Mouse (Mus musculus): ENCODE results near the gene 4930415O20Rik. TPM values are rescaled to one million over a fixed set of nuclear protein-coding genes. Genes with fewer than 3 reads are reported as not detected.

4930415O20Rik gene
- polyA plus RNA-seq, 1 experiment = 0.09 TPM

GRCm38 (mm10) chr15:98595049-98595448 is 24.2 kb downstream of the 4930415O20Rik start:
- Histone ChIP-seq H3K36me3 (ENCODE audit: control insufficient read depth, insufficient read depth) (peaks cover 73% of the 10 kb centered on the region), H3K4me3 (ENCODE audit: insufficient read depth, poor library complexity, severe bottlenecking) (no peak overlapping the region), H3K27me3 (ENCODE audit: control insufficient read depth, insufficient read depth, insufficient read length) (no peaks in the 10 kb centered on the region), H3ac (ENCODE audit: control insufficient read depth, insufficient read length, low read depth) (no peak overlapping the region), H3K79me3 (ENCODE audit: low read depth) (no peaks in the 10 kb centered on the region), H3K79me2 (ENCODE audit: control insufficient read depth, insufficient read depth) (peaks cover 7% of the 10 kb centered on the region)
- TF ChIP-seq CEBPB (IDR thresholded peaks at IDR 0.05; ENCODE audit: low read depth) (no peak), MYOG (IDR thresholded peaks at IDR 0.05; ENCODE audit: control insufficient read depth, extremely low read depth, insufficient read length) (no peak), USF1 (IDR thresholded peaks at IDR 0.05; ENCODE audit: low read depth) (no peak), MAX (IDR thresholded peaks at IDR 0.05) (no peak), FOSL1 (IDR thresholded peaks at IDR 0.05; ENCODE audit: insufficient read depth, low read length, poor library complexity, severe bottlenecking) (no peak), MYOD1 (IDR thresholded peaks at IDR 0.05; ENCODE audit: control insufficient read depth, insufficient read length, low read depth) (no peak), CTCF (IDR thresholded peaks at IDR 0.05; ENCODE audit: control insufficient read depth, insufficient read depth, insufficient read length) (no peak)

GRCm38 (mm10) chr15:98596609-98597008 is 25.8 kb downstream of the 4930415O20Rik start:
- H3ac ChIP-seq (ENCODE audit: control insufficient read depth, insufficient read length, low read depth) = no peak overlapping the region
- H3K27me3 ChIP-seq (ENCODE audit: control insufficient read depth, insufficient read depth, insufficient read length) = no peaks in the 10 kb centered on the region
- peaks cover 22% of the 10 kb centered on the region for H3K79me2 ChIP-seq (ENCODE audit: control insufficient read depth, insufficient read depth)
- no peak overlapping the region for H3K4me3 ChIP-seq (ENCODE audit: insufficient read depth, poor library complexity, severe bottlenecking)
- peaks cover 74% of the 10 kb centered on the region for H3K36me3 ChIP-seq (ENCODE audit: control insufficient read depth, insufficient read depth)
- H3K79me3 ChIP-seq (ENCODE audit: low read depth) = peaks cover 4% of the 10 kb centered on the region
- TF ChIP-seq MYOG (IDR thresholded peaks at IDR 0.05; ENCODE audit: control insufficient read depth, extremely low read depth, insufficient read length) (no peak), MYOD1 (IDR thresholded peaks at IDR 0.05; ENCODE audit: control insufficient read depth, insufficient read length, low read depth) (no peak), CEBPB (IDR thresholded peaks at IDR 0.05; ENCODE audit: low read depth) (no peak), MAX (IDR thresholded peaks at IDR 0.05) (no peak), FOSL1 (IDR thresholded peaks at IDR 0.05; ENCODE audit: insufficient read depth, low read length, poor library complexity, severe bottlenecking) (no peak), CTCF (IDR thresholded peaks at IDR 0.05; ENCODE audit: control insufficient read depth, insufficient read depth, insufficient read length) (no peak), USF1 (IDR thresholded peaks at IDR 0.05; ENCODE audit: low read depth) (no peak)

- no peak for TF ChIP-seq CEBPB (IDR thresholded peaks at IDR 0.05; ENCODE audit: low read depth)
- TF ChIP-seq FOSL1 (IDR thresholded peaks at IDR 0.05; ENCODE audit: insufficient read depth, low read length, poor library complexity, severe bottlenecking) = no peak
- no peak for TF ChIP-seq MYOG (IDR thresholded peaks at IDR 0.05; ENCODE audit: control insufficient read depth, extremely low read depth, insufficient read length)
- TF ChIP-seq USF1 (IDR thresholded peaks at IDR 0.05; ENCODE audit: low read depth) = no peak
- TF ChIP-seq MAX (IDR thresholded peaks at IDR 0.05) = no peak
- no peak for TF ChIP-seq MYOD1 (IDR thresholded peaks at IDR 0.05; ENCODE audit: control insufficient read depth, insufficient read length, low read depth)
- no peak for TF ChIP-seq CTCF (IDR thresholded peaks at IDR 0.05; ENCODE audit: control insufficient read depth, insufficient read depth, insufficient read length)
- no peak overlapping the region for H3K4me3 ChIP-seq (ENCODE audit: insufficient read depth, poor library complexity, severe bottlenecking)
- H3K36me3 ChIP-seq (ENCODE audit: control insufficient read depth, insufficient read depth) = peaks cover 68% of the 10 kb centered on the region
- H3K79me3 ChIP-seq (ENCODE audit: low read depth) = peaks cover 10% of the 10 kb centered on the region
- no peak overlapping the region for H3ac ChIP-seq (ENCODE audit: control insufficient read depth, insufficient read length, low read depth)
- peaks cover 51% of the 10 kb centered on the region for H3K79me2 ChIP-seq (ENCODE audit: control insufficient read depth, insufficient read depth)
- H3K27me3 ChIP-seq (ENCODE audit: control insufficient read depth, insufficient read depth, insufficient read length) = no peaks in the 10 kb centered on the region
Observed at GRCm38 (mm10) chr15:98600036-98600709, 29.4 kb downstream of the 4930415O20Rik start.

DNA sequence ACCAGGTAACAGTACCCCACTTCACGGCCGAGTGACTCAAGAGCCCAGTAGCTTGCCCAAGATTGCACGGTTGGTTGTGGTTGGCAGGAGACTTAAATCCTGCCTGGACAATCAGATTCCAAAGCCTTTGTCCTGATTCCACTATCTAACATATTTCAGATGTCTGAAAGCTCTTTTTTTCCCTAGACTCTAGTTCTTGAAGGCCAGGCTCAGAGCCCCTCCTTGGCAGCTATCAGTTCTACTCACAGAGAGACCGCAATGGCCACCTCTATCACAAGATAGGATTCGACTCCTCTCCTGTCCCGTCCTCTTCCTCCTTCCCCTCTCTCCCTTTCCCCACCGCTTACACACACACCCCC is 31.0 kb downstream of the 4930415O20Rik start:
- Histone ChIP-seq H3K27me3 (ENCODE audit: control insufficient read depth, insufficient read depth, insufficient read length) (no peaks in the 10 kb centered on the region), H3K79me2 (ENCODE audit: control insufficient read depth, insufficient read depth) (peaks cover 67% of the 10 kb centered on the region), H3K4me3 (ENCODE audit: insufficient read depth, poor library complexity, severe bottlenecking) (no peak overlapping the region), H3K36me3 (ENCODE audit: control insufficient read depth, insufficient read depth) (peaks cover 67% of the 10 kb centered on the region), H3K79me3 (ENCODE audit: low read depth) (peaks cover 24% of the 10 kb centered on the region), H3ac (ENCODE audit: control insufficient read depth, insufficient read length, low read depth) (no peak overlapping the region)
- TF ChIP-seq CTCF (IDR thresholded peaks at IDR 0.05; ENCODE audit: control insufficient read depth, insufficient read depth, insufficient read length) = no peak
- TF ChIP-seq MYOD1 (IDR thresholded peaks at IDR 0.05; ENCODE audit: control insufficient read depth, insufficient read length, low read depth) = no peak
- no peak for TF ChIP-seq MYOG (IDR thresholded peaks at IDR 0.05; ENCODE audit: control insufficient read depth, extremely low read depth, insufficient read length)
- no peak for TF ChIP-seq CEBPB (IDR thresholded peaks at IDR 0.05; ENCODE audit: low read depth)
- no peak for TF ChIP-seq MAX (IDR thresholded peaks at IDR 0.05)
- no peak for TF ChIP-seq USF1 (IDR thresholded peaks at IDR 0.05; ENCODE audit: low read depth)
- no peak for TF ChIP-seq FOSL1 (IDR thresholded peaks at IDR 0.05; ENCODE audit: insufficient read depth, low read length, poor library complexity, severe bottlenecking)

DNA sequence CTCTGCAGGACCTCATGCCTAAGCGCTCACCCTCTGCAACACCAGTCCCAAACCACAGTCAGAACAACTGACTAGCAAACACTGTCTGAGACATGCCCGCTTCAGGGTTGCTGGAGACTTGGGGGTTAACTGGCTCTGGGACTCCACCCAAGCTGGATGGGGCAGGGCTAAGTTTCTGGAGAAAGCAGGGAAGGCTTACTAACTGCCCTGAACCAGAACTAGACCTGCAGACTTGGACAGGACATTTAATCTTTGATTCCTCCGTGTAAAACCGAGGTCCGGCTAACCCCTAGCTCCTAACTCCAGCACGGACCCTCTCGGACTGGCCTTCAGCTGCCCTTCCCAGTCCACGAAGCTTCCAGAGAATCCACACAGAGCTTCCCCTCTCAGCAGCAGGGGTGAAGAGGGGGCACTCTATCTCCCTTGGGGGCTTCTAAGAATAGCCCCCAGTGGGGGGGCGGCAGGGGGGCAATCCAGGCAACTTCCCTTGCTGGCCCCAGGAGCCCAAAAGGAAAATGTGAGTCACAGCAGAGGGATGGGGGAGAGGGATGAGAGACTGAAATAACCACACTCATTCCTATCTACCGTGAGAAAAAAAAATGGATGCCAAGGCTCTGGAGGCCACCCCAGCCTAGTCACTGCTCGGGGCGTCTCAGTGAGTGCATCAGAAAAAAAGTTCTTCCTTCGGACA is 31.5 kb downstream of the 4930415O20Rik start:
- no peaks in the 10 kb centered on the region for H3K27me3 ChIP-seq (ENCODE audit: control insufficient read depth, insufficient read depth, insufficient read length)
- H3K79me3 ChIP-seq (ENCODE audit: low read depth) = peaks cover 29% of the 10 kb centered on the region
- H3K4me3 ChIP-seq (ENCODE audit: insufficient read depth, poor library complexity, severe bottlenecking) = no peak overlapping the region
- no peak overlapping the region for H3ac ChIP-seq (ENCODE audit: control insufficient read depth, insufficient read length, low read depth)
- H3K79me2 ChIP-seq (ENCODE audit: control insufficient read depth, insufficient read depth) = peaks cover 72% of the 10 kb centered on the region
- TF ChIP-seq FOSL1 (IDR thresholded peaks at IDR 0.05; ENCODE audit: insufficient read depth, low read length, poor library complexity, severe bottlenecking) = no peak
- TF ChIP-seq USF1 (IDR thresholded peaks at IDR 0.05; ENCODE audit: low read depth) = no peak
- TF ChIP-seq CEBPB (IDR thresholded peaks at IDR 0.05; ENCODE audit: low read depth) = no peak
- no peak for TF ChIP-seq CTCF (IDR thresholded peaks at IDR 0.05; ENCODE audit: control insufficient read depth, insufficient read depth, insufficient read length)
- TF ChIP-seq MYOG (IDR thresholded peaks at IDR 0.05; ENCODE audit: control insufficient read depth, extremely low read depth, insufficient read length) = no peak
- no peak for TF ChIP-seq MAX (IDR thresholded peaks at IDR 0.05)
- TF ChIP-seq MYOD1 (IDR thresholded peaks at IDR 0.05; ENCODE audit: control insufficient read depth, insufficient read length, low read depth) = no peak
- peaks cover 62% of the 10 kb centered on the region for H3K36me3 ChIP-seq (ENCODE audit: control insufficient read depth, insufficient read depth)

All from C2C12 (cell line).